Mouse (Mus musculus): ENCODE results near the gene Psph. TPM values are rescaled to one million over a fixed set of nuclear protein-coding genes. Genes with fewer than 3 reads are reported as not detected.

The Psph gene
- total RNA-seq, 1 experiment from 2014 or later = 26.7 TPM

DNA sequence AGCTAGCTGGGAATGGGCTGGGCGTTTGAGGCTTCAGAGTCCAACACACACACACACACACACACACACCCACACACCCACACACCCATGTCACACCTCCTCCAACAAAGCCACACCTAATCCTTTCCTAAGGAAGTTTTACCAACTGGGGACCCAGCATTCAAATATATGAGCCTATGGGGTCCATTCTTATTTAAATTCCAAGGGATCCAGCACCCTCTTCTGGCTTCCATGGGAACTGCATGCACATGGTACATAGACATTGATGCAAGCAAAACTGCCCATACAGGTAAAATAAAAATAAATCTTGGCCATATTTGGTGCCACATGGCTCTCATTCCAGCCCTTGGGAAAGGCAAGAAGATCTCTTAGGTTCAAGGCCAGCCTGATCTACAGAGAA, 46.3 kb downstream of the Psph start:
- peak; percentile 62 for DNase-seq

DNA sequence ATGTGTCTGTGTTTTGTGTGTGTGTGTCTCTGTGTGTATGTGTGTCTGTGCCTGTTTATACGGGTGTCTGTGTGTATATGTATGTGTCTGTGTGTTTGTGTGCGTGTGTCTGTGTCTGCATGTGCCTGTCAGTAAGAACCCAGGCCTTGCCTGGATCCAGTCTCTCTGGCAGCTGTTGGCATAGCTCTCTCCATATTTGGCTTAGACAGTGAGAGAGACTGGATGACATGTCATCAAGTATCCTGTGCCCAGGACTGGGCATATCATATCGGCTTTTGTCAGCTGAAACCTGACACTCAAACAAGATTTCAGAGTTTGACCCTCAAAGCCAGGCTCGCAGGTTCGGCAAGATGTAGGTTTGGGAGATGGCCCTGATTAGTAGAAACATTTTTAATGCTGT, 56.2 kb downstream of the Psph start:
- peak; percentile 16 for DNase-seq

DNA sequence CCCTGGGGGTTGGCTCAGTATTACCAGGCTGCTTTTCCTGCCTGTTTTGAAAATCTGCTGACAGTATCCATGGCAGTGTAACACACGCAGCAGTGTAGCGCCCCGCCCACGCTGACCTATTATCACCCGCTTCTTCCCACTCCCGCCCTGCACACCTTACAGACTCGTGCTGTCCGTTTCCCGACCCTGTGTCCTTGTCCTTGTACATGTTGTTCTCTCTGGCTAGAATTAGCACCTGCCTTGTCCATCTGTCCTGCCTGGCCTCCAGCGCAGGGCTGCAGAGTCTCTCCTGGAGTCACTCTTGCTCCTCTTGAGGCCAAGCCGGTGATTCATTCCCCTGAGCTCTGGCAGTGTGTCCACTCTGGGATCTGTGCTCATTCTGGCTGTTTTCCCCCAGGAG, 56.9 kb downstream of the Psph start:
- peak; percentile 76 for DNase-seq

DNA sequence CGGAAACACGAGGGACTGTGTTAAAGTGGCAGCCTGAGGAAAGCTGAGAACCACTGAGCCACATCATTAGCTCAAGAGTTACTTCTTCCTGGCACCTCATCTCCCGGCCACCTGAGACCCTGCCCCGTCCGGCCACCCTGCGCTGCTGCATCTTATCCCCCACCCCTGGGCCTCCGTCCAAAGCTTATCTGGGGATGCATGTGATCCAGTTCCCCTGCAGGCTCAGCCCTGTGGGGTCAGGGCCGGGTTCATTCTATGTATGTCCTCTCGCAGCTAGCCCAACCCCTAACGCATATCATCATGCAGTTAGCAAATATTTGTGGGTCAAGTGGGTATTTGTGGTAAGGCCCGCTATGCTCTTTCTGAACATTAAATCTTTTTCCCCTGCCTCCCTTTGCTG, 58.0 kb downstream of the Psph start:
- no peak for DNase-seq

DNA sequence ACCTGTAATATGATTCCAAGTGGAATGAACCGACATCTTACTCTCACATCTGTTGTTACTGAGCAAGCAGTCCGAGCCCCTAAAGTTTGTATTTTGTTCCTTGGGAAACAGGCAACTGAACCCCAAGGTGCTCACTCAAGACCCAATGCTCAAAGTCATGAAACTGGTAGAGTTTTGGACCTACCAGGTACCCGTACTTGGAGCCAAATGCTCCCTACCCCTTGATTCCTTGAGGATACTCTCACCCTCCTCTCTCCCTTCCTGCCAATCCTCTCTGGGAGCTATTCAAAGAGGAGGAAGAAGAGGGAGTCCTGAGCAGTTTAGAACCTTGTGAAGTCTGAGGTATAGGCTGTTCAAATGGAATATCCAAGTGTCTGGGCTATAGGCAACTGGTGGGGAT, 60.5 kb downstream of the Psph start:
- DNase-seq = no peak

DNA sequence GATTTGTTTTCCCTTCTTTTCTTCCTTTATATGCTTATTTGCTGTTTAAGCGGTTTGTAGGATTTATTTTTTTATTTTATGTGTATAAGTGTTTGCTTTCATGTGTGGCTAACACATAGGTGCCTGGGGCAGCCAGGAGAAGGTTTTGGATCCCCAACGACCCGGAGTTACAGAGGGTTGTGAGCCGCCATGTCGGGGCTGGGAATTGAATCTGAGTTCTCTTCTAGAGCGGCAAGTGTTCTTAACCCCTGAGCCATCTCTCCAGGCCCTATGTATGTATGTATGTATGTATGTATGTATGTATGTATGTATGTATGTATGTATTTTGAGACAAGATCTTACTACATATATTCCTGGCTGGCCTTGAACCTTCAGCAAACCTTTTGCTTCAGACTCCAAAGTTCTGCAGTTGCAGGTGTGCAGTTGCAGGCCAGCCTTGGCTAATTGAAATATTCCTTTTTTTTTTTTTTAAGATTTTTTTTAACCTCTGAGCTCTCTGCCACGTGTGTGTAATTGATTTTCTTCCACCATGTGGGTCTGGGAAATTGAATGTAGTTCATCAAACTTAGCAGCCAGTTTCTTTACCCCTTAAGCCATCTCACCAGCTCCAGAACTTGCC, 61.4 kb downstream of the Psph start:
- peak; percentile 37 for DNase-seq

DNA sequence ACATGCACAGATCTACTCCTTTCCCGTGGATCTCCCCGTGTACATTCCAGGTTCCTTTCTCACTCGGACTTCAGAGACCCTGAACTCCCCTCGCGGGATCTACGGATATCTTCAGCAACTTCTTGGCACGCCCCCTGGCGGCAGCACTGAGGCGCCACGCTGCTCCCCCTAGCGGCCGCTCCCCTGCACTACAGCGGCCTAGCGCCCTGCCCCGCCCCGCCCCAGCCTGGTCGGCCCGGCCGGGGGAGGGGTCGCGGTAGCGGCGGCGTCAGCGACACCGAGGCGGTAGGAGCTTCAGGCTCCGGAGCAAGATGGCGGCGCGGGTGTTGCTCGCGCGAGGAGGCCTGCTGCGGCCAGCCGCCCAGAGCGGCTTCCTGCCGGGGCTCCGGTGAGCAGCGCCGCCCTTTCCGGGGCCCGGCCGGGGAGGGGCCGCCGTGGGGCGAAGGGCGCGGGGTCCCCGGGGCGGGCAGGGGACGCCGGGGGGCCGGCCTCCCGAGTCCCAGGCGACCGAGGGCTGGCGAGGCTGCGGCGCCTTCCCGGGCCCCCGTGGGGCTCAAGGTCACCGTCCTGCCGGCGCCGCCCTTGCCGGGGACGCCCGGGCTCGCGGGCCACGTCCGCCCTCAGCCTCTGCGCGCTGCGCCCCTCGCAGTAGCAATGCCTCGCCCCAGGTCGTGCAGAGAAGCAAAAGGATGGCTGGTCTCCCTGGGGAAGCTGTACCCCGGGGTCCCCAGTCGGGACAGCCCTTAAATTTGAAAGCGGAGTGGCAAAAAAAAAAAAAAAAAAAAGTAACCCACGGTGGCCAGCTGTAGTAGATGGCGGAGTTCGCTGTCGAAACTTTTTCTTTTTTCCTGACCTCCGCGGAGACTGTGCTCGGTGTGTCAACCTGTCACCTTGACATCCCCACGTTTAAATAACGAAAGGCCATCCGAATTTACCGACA, 62.1 kb downstream of the Psph start, which contains the start of gene Nipsnap2:
Gene Nipsnap2 (plus strand): TSS at position 230 of the 940 bp plus-strand sequence.
- DNase-seq = peak; percentile 95

DNA sequence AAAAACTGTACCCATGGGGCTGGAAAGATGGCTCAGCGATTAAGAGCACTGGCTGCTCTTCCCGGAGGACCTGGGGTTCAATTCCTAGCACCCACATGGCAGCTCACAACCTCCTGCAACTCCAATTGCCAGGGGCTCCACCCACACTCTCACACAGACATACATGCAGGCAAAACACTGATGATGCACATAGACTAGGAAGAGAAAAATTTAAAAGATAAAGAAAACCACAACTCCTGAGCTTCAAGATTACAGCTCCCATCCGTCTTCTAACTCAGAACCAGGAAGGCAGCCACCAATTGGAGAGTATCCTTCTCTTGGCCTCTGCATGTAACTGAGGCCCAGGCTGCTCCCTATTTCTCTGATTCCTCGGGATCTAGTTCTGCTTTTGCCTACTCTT, 63.0 kb downstream of the Psph start:
- DNase-seq = no peak

DNA sequence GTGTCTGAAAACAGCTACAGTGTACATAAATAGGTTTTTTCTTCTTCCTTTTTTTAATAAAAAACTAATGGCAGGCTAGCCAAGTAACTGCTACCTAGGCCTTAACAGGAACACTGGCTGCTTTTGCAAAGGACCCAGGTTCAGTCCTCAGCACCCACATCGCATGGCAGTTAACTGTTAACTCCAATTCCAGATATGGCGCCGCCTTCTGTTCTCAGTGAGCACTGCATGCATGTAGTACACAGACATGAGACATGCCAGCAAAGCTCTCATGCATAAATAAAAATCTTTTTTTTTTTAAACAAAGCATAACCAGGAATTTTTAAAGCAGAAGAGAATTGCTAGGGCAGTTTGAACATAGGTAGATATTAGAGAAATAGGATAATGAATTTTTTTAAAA, 67.1 kb downstream of the Psph start:
- no peak for DNase-seq

DNA sequence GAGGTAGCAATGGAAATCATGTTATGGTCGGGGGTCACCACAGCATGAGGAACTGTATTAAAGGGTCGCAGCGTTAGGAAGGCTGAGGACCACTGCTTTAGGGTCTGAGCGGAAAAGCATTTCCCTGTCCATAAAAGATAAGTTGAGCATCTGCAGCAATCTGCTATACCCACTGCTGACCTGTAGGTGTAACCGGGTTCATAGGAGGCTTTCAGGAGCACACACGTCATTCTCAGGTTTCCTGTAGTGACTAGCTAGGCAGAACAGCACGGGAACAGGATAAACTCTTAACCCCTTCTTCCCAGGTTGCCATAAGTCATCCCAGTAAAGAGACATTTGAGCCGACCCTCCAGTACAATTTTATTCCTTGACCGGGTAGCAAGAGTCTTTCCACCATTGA, 70.2 kb downstream of the Psph start:
- DNase-seq = no peak

Other genes starting within 250 kb of the Psph start
- 1.2 and 1.7 TPM in 2 replicates for gene Mmp17, start 203.3 kb downstream of the Psph start, total RNA-seq (2021)
- 2.9 and 3.2 TPM in 2 replicates for gene Zfp11, start 117.3 kb downstream of the Psph start, total RNA-seq (2021)
- not detected in 2 replicates for gene Sept14, start 78.9 kb downstream of the Psph start, total RNA-seq (2021)
- 90.9 and 98.1 TPM in 2 replicates for gene Mrps17, start 72.0 kb downstream of the Psph start, total RNA-seq (2021)
- 116 and 119 TPM in 2 replicates for gene Nipsnap2, start 62.4 kb downstream of the Psph start, total RNA-seq (2021)
- 39.5 and 44.8 TPM in 2 replicates for gene Sumf2, start 59.5 kb upstream of the Psph start, total RNA-seq (2021)
- gene Chchd2, start 100.0 kb upstream of the Psph start, total RNA-seq (2021) = 932 and 939 TPM in 2 replicates
- 1.6 and 1.7 TPM in 2 replicates for gene Zbed5, start 108.3 kb upstream of the Psph start, total RNA-seq (2021)
- 1.2 and 1.7 TPM in 2 replicates for gene Phkg1, start 111.1 kb upstream of the Psph start, total RNA-seq (2021)
- gene Nupr1l, start 121.1 kb upstream of the Psph start, total RNA-seq (2021) = 4.3 and 5.9 TPM in 2 replicates
- 30.1 and 31.2 TPM in 2 replicates for gene Vkorc1l1, start 154.5 kb upstream of the Psph start, total RNA-seq (2021)
- 40.0 and 41.2 TPM in 2 replicates for gene Gusb, start 215.6 kb upstream of the Psph start, total RNA-seq (2021)
- 131 and 168 TPM in 2 replicates for gene Asl, start 241.8 kb upstream of the Psph start, total RNA-seq (2021)
- gene Crcp, start 241.8 kb upstream of the Psph start, total RNA-seq (2021) = 35.9 and 38.6 TPM in 2 replicates